Mouse (Mus musculus): ENCODE results near the gene Zfp1.

DNA sequence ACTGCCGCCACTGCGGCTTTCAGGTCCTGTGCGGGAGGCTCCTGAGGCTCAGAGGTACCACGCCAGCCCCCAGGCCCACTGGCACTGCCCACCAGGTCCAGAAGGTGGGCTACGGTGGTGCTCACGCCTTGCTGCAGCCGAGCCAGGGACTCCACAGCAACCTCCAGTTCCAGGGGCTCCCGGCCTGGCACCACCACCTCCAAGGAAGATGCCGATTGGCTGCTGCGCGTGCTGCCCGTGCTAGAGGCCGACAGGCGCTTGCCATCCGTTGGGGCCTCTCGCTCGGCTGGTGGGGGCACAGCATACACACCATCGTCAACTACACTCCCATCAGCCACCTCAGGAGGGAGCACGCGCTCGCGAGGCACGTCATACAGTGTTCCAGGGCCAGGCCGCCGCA, 70.6 kb downstream of the Zfp1 start:
- TF ChIP-seq CTCF (conservative IDR thresholded peaks at IDR 0.05; ENCODE audit: insufficient read depth, insufficient read length, low read depth, low read length) (no peak), POLR2A (IDR thresholded peaks at IDR 0.05; ENCODE audit: low read depth, low read length) (no peak)

All from kidney, adult 2 months (tissue).